Mouse (Mus musculus) gastrocnemius, adult 18-20 months (tissue): Measurements from ENCODE around the gene Siglece. TPM values are rescaled to one million over a fixed set of nuclear protein-coding genes. Genes with fewer than 3 reads are reported as not detected.
A peak's percentile ranks its signal among the peaks of the same experiment; 100 is the strongest.

Source experiments
- DNase-seq: peaks from one replicate; pipeline ENCODE4 v3.0.0; 2021; ENCODE audit warnings: low spot score
- total RNA-seq, 2 experiments: library from RNA; stranded (reverse); gene quantifications; 2 replicates each; pipeline ENCODE4 v1.2.3; 2021

Gene Siglece
- total RNA-seq, 2 experiments from 2014 or later = 0.16 to 0.40 TPM

DNA sequence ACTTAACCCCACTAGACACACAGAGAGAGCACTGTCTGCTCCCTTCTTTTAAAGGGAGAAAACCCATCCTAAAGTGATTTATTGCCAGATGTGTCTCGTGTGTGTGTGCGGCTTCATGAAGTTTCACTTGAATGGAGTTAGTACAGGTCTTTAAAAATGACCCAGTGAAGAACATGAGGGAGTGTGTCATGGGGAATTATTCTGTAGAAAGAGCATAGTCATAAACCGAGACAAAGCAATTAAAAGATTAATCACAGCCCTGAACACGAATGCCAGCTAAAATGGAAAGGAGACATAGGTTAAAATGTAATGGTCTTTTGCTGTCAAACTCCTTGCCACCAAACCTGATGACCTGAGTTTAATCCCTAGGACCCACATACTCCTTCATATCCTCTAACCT is 26.0 kb downstream of the Siglece start:
- DNase-seq = no peak

DNA sequence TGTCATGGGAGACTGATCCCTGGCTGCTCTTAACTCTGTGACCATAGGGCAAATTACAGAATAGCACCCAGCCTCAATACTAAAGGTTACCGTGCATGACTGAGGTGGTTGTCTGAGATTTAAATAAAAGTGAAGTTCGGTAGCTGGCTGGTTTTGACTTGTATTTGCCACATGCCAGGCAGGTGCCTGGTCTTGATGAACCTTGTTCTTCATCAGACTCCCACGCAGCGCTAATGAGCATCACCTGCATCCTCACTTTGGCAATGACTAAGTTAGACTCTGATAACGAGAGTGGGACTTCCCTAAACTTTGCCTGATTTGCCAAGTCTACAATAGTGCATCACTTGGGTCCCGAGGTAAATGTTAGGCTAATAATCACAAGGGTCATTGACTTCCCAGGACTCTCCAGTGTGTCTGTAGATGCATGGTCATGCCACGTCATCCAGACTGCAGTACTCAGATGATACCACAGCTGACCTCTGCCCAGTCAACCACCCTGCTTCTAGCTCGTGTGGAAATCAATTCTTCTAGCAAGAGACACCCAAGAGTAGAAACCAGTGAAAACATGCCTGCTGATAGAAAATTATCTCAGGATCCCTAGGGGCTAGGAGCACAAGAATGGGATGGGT is 34.1 kb downstream of the Siglece start:
- DNase-seq = no peak

DNA sequence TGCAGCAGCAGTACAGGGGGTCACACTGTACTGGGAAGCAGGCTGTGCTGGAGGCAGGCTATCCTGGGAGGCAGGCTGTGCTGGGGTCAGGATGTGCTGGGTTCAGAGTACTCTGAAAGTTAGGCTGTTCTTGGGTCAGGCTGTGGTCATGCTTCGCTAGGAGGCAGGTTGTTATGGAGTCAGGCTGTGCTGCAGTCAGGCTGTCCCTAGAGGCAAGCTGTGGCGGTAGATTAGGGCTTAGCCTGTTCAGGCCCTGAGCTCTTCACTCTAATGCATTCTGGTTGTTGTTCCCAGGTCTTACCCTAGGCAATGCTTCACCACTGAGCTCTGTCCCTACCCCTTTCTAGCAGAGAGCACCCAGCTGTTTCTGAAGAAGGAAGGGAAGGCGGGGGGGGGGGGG is 34.9 kb downstream of the Siglece start:
- no peak for DNase-seq

DNA sequence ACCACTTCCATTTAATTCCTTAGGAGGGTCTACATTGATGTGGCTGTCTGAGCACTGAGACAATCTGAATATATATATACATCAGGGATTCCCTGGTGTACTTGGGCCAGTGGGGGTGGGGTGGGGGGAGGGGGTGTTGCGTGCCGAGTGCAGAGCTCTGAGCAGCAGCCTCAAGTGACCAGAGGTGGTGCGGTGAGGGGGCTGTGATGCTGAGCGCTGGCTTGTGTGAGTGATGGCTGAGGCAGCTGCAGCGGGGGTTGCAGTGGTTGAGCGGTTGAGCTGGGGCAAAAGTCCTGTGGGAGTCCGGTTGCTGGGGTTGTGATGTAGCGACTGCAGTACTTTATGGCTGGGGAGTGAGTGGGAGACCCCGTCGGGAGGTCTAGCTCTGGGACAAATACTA is 36.1 kb downstream of the Siglece start:
- DNase-seq = no peak

DNA sequence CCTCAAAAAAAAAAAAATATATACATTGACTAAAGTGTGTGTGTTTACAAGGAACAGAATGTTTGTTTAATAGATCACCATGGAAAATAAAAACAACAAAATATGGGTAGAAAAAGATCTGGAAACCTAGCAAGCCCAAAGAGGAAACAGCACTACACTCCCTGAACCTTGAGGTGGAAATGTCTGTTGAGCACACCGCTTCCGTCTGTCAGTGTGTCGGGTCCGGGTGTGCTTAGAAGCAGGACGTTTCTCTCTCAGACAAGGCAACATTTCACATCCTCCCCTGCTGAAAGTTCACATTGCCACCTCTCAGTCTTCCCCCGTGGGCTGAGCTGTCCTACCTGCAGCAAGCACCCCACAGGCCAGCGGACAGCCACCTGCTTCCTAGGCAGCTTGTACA is 37.0 kb downstream of the Siglece start:
- DNase-seq = no peak

DNA sequence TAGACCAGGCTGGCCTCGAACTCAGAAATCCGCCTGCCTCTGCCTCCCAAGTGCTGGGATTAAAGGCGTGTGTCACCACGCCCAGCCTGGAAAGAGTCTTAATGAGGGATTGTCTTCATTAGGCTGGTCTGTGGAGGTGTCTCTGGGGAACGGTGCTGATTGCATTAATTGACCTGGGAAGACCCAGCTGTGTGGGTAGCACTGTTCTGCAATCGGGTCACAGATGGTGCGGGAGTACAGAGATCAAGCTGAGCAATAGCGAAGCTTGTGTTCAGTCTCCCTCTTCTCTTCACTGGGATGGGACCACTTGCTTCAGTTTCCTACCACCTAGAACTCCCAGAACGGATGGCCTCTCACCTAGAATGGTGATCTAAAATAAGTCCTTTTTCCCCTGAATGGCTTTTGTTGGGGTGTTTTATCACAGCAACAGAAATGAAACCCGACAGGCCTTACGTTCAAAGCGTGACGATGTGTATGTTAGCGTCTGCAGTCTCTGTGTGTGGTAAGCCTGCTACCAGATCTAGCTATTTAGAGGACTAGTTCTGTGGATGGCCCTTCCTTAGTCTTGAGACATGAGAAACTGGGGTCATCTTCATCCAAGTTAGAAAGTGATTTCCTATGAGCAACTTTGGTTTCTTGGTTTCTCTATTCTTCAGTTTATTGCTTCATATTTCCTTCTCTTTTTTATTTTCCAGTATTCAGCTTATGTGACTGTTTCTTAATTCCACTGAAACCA is 46.0 kb downstream of the Siglece start:
- DNase-seq = no peak

DNA sequence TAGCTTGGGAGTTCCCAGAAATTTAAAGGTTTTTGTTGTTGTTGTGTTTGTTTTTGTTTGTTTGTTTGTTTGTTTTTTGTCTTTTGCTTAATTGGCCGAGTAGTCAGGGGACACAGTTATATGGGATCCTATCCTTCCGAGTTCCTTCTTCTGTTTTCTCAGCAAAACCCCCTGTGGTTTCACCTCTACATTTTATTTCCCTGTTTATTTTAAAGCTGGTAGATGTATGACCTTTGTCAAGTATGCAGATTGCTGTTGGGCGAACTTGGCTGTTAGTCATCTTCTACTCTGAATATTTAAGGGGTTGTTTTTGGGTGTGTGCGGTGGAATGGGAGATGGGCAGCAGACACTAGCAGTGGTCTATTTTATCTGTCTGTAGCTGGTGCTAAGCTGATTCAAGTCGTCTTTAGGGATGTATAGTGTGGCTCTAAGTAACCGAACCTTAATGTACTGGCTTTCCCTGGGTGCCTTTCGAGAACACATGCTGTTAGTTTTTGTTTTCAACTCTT is 51.6 kb downstream of the Siglece start:
- DNase-seq = no peak

DNA sequence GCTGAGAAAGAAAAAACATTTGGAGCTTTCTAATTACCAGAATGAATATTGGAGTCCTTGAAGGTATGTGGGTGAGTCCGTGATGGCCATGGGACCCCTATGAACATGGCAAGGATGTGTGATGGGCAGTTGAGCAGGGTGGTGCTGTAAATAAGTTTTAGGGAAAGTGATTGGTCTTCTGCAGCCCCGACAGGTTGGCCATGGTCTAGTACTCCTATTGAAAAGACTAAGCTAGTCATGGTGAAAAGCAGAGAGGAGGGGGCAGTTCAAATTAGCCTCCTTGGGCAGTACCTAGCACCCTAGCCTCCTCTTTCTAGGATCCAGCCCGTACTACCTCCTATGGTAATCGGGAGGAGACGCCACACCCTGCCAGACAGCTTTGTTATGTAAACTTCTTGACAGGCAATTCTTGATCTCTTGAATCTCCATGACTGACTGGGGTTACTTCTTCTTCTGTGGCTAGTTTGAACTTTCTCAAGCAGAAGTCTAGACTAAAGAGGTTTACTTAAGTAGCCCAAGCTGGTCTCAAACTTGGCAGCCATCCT is 52.1 kb downstream of the Siglece start:
- no peak for DNase-seq

DNA sequence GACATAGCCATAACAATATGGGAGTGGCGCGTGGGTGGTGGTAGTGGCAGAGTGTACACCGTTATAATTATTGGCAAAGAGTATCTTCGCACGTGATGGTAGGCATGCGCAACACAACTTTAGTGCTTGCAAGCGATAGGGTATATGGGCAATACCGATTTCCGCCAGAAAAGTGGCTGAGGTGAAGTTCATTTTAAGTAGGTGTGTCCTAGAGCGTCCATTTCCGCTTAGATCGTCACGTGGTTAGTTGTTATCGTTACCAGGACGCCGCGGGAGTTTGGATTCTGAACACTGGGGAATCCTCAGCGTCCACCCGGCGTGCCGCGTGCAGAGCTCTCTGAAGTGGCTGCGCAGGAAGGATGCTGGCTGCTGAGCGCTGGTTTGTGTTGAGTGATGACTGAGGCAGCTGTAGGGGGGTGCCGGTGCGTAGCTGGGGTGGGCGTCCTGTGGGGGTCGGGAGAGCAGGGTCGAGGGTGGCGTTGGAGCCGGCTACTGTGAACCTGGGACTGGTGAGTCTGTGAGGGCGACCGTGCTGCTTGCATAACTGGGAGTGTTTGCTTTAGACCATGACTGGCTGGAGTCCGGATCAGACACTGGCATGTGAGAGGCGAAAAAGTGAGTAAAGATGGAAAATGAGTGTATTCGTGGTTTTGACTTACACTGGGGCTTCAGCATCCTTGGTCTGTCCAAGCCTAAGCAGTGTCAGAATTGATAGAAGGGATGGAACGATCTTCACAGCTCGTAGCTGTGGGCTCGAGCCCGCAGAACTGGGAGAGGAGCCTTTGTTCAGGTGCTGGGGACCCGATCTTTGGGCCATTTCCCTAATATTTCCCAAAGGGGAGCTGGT is 52.8 kb downstream of the Siglece start, which contains the start of gene Zfp819:
TSS of gene Zfp819 (plus strand) at position 274 of the 847 bp plus-strand sequence.
- peak; percentile 33 for DNase-seq

DNA sequence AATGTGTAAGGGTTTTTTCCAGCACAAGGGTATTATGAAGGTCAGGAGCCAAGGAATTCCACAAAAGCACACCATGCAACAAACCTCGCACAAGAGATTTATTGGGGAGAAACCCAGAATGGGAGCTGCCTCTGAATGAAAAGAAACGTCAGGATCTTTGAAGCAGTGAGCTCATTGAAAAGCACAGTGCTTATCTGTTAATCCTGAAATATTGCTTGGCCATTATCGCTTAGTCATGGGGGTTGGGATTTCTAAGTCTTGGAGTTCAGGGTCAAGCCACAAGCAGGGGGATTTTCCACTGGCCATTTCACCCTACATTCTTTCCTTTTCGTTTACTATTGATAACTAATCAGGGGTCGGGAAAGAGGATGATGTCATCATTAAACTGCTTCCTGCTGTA is 58.1 kb downstream of the Siglece start:
- DNase-seq = no peak

Other genes with a start within 250 kb of the Siglece start
- not detected for gene Lim2, start 232.5 kb downstream of the Siglece start, total RNA-seq
- gene Nkg7, start 223.1 kb downstream of the Siglece start, total RNA-seq = not detected
- gene Cldnd2, start 219.4 kb downstream of the Siglece start, total RNA-seq = not detected
- gene Etfb, start 216.1 kb downstream of the Siglece start, total RNA-seq = 100 to 1,000 TPM; 282 to 331 TPM
- gene Gm45233, start 216.0 kb downstream of the Siglece start, total RNA-seq = under 1 TPM; 0.28 to 0.84 TPM
- gene Vsig10l, start 197.0 kb downstream of the Siglece start, total RNA-seq = under 1 TPM; 0.85 to 0.87 TPM
- gene Iglon5, start 170.1 kb downstream of the Siglece start, total RNA-seq = under 1 TPM; 0.19 to 0.39 TPM
- gene 4931406B18Rik, start 154.2 kb downstream of the Siglece start, total RNA-seq = not detected
- gene Cd33, start 115.7 kb downstream of the Siglece start, total RNA-seq = 1 to 10 TPM in 1 of 2 experiments, under 1 TPM in 1; 1.00 to 1.2 TPM
- under 1 TPM; 0.55 to 0.59 TPM for gene Zfp658, start 97.9 kb downstream of the Siglece start, total RNA-seq
- gene Zfp719, start 80.6 kb downstream of the Siglece start, total RNA-seq = 1 to 10 TPM; 3.4 to 3.9 TPM
- not detected for gene Zfp819, start 53.0 kb downstream of the Siglece start, total RNA-seq
- not detected for gene Ceacam18, start 25.5 kb downstream of the Siglece start, total RNA-seq
- gene Ctu1, start 11.9 kb upstream of the Siglece start, total RNA-seq = 1 to 10 TPM; 1.7 to 2.0 TPM
- not detected for gene Klk14, start 30.3 kb upstream of the Siglece start, total RNA-seq
- gene Klk13, start 52.4 kb upstream of the Siglece start, total RNA-seq = under 1 TPM in 1 of 2 experiments, not detected in 1; 0.33 TPM
- not detected for gene Klk12, start 108.7 kb upstream of the Siglece start, total RNA-seq
- under 1 TPM in 1 of 2 experiments, not detected in 1; 0.53 TPM for gene Klk11, start 114.4 kb upstream of the Siglece start, total RNA-seq
- gene Klk10, start 120.9 kb upstream of the Siglece start, total RNA-seq = under 1 TPM; 0.39 to 0.47 TPM
- gene Klk9, start 131.7 kb upstream of the Siglece start, total RNA-seq = not detected
- 1 to 10 TPM; 1.1 to 1.3 TPM for gene Klk8, start 137.4 kb upstream of the Siglece start, total RNA-seq
- gene Klk7, start 151.1 kb upstream of the Siglece start, total RNA-seq = not detected
- gene Klk6, start 164.3 kb upstream of the Siglece start, total RNA-seq = not detected
- not detected for gene Klk5, start 181.8 kb upstream of the Siglece start, total RNA-seq
- not detected for gene Klk4, start 221.0 kb upstream of the Siglece start, total RNA-seq